Mouse (Mus musculus): ENCODE measurements at regions not wholly inside any gene's neighbourhood (a gene's known extent, or its start where the extent isn't known, plus 50 kb on each side); places are given as distances from the start of the nearest gene placed in this dataset.

- TF ChIP-seq CTCF (IDR thresholded peaks at IDR 0.05; ENCODE audit: borderline replicate concordance, extremely low read depth, insufficient read depth, insufficient read length) (no peak), POLR2A (IDR thresholded peaks at IDR 0.05; ENCODE audit: borderline replicate concordance, extremely low read depth, insufficient read depth, insufficient read length, poor library complexity, severe bottlenecking) (no peak)
Observed at GRCm38 (mm10) chr2:115309856-115310631, 271.5 kb upstream of the BC052040 start.

Data from brain, embryonic 14.5 days (tissue).